8 mouse cellular contexts compared by ENCODE assay signal in genomic region chr3:52006721-52007330, GRCm38 (mm10).
DNase-seq lines count a peak whose midpoint lies in the region; ATAC-seq lines count a peak whose summit lies in the region.

No protein-coding gene starts in this region.

- H3K4me3 ChIP-seq in liver, embryonic 11.5 days (ENCODE audit: low read depth, low read length) = peak overlapping the region; percentile 47

- ATAC-seq in liver, embryonic 11.5 days (replicated peaks; ENCODE audit: low FRiP score) = no peak

- WGBS in liver, embryonic 11.5 days = 55% methylated on average over 9 of the region's 9 CpGs

- no peaks in the 10 kb centered on the region for H3K9me3 ChIP-seq in liver, embryonic 11.5 days (ENCODE audit: control insufficient read depth, low read length)

- H3K4me1 ChIP-seq in liver, embryonic 11.5 days (replicated peaks; ENCODE audit: control insufficient read depth, insufficient read depth, low read length) = peaks cover 24% of the 10 kb centered on the region

- DNase-seq in cerebellum, adult 11-12 months = peak; percentile 42
- DNase-seq in cerebellum, postnatal 4 days (ENCODE audit: low spot score in 2 of 2) = no peak
- DNase-seq in thymus, postnatal 4 days = peak; percentile 6
- no peak for DNase-seq in thymus, postnatal 0 days (ENCODE audit: low spot score)
- DNase-seq in liver, embryonic 11.5 days (ENCODE audit: low spot score) = no peak
- DNase-seq in urinary bladder, adult 18-20 months (ENCODE audit: low spot score in 2 of 2) = no peak
- DNase-seq in right cerebral cortex, postnatal 10 days (ENCODE audit: low spot score in 2 of 2) = no peak
- DNase-seq in retina, postnatal 1 day = no peak

- H3K36me3 ChIP-seq in liver, embryonic 11.5 days (ENCODE audit: control insufficient read depth, insufficient read depth, low read length) = no peaks in the 10 kb centered on the region

- peak overlapping the region; percentile 76 for H3K4me2 ChIP-seq in liver, embryonic 11.5 days

- H3K27ac ChIP-seq in liver, embryonic 11.5 days (ENCODE audit: low read depth, low read length) = no peak overlapping the region

- H3K27me3 ChIP-seq in liver, embryonic 11.5 days (replicated peaks; ENCODE audit: control insufficient read depth, insufficient read depth, low read length) = no peaks in the 10 kb centered on the region

- H3K9ac ChIP-seq in liver, embryonic 11.5 days (ENCODE audit: low read depth, low read length) = no peak overlapping the region; the same call in 1 of the 2 replicates

Comparison
In these comparisons a context has a peak if more than half of its experiments do, and no peak if none do; other contexts are left out.
1. DNase-seq: peak in cerebellum, adult 11-12 months (single experiment) and thymus, postnatal 4 days (single experiment); none in cerebellum, postnatal 4 days (0 of 2), thymus, postnatal 0 days (single experiment), liver, embryonic 11.5 days (single experiment), urinary bladder, adult 18-20 months (0 of 2), right cerebral cortex, postnatal 10 days (0 of 2) and retina, postnatal 1 day (single experiment).